Mouse (Mus musculus) right cerebral cortex, adult 18-20 months (tissue): Measurements from ENCODE around the gene Afg1l.

Source experiments
- DNase-seq: peaks from one replicate; pipeline ENCODE4 v3.0.0; 2022; ENCODE audit warnings: mixed read lengths

Afg1l gene

GRCm38 (mm10) chr10:42293877-42294276 is 184.5 kb downstream of the Afg1l start:
- no peak for DNase-seq

GRCm38 (mm10) chr10:42291360-42291759 is 187.0 kb downstream of the Afg1l start:
- DNase-seq = no peak

- DNase-seq = no peak
Measured at GRCm38 (mm10) chr10:42287666-42288065, 190.7 kb downstream of the Afg1l start.

DNA sequence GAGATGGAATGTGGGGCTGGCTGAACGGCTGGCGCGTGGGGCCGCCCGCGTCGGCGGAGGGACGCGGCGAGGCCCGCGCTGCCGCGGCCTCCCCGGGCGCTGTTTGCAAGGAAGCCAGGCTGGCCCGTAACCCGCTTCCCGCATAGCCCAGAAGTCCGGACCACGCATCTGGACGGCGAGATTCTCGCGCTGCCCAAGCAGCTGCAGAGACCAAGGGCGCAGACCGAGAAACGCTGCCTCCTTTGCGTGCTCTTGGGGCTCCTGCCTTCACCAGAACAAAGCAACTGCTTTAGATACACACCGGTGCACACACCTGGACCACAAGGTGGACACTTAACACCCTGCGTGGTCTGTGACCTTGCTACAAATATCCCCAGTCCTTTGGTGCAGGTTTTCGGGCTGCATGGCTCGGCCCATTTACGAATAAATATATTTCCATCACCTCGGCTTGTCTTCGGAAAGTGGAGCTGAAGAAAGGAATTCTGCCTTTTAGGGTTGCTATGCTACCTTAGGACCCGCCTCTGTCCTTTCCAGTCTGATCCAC is 200.0 kb downstream of the Afg1l start:
- DNase-seq = no peak

- peak; percentile 100 for DNase-seq
Measured at GRCm38 (mm10) chr10:42277476-42278306, 200.7 kb downstream of the Afg1l start.

GRCm38 (mm10) chr10:42276507-42277345 is 201.6 kb downstream of the Afg1l start, which contains the start of gene Foxo3:
TSS of gene Foxo3 (minus strand) at chr10:42276755.
- peak; percentile 93 for DNase-seq

GRCm38 (mm10) chr10:42275871-42276501 is 202.4 kb downstream of the Afg1l start:
- peak; percentile 37 for DNase-seq

- peak; percentile 39 for DNase-seq
Measured at GRCm38 (mm10) chr10:42275401-42275870, 202.9 kb downstream of the Afg1l start.

GRCm38 (mm10) chr10:42274712-42275400 is 203.5 kb downstream of the Afg1l start:
- peak; percentile 29 for DNase-seq

GRCm38 (mm10) chr10:42273760-42274691 is 204.3 kb downstream of the Afg1l start:
- DNase-seq = peak; percentile 39

DNA sequence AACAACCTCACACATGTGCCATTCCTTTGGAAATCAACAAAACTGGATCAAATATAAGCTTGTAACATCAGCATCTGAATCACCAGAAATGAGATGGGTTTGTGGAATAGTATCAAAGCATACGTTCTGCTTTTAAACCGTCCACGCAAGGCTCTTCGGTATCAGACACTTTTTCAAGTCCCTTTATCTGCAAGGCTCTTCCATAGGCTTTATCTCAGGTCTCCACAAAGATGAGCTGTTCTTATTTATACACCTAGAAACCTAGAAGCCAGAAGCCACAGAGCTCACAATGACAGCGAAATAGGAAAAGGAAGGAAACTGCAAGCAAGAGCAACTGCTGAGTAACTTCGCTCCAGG is 205.0 kb downstream of the Afg1l start:
- DNase-seq = no peak

DNA sequence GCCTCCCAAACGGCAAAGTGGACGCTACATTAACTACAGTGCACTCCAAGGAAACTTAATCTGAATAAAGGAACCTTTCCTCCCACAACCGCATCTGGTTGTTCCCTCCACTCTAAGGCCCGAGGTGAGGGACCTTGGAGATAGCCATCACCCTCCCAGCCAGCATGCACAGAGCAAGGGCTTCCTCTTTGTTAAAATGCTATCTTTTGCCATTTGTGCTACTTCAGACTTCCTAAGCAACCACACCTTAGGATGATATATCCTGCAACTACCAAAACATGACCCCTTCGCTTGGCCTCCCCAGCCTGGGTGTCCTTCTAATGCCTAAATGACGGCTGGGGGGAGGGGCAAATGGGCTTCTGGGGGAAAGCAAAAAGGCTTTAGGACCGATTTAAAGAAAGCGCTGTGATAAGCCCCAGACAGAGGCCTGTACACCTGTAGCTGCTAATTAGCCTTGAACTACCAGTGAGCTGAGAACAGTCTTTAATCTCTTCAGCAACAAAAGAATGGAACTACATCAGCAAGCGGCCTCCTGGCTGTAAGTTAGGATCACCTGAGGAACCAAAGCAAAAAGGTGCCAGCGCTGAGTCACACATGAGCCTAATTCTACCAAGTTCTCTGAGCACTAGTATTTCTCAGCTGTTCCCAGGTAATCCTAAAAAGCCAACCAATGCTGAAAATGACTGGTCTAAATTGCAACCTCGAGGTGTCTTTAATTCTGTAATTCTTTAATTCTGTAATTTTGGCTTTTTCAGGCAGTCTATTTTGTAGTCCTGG is 206.7 kb downstream of the Afg1l start:
- no peak for DNase-seq

- DNase-seq = no peak
Measured at GRCm38 (mm10) chr10:42270277-42271083, 207.9 kb downstream of the Afg1l start.

GRCm38 (mm10) chr10:42269281-42270025 is 208.9 kb downstream of the Afg1l start:
- no peak for DNase-seq

- DNase-seq = no peak
Measured at GRCm38 (mm10) chr10:42267811-42268545, 210.4 kb downstream of the Afg1l start.

DNA sequence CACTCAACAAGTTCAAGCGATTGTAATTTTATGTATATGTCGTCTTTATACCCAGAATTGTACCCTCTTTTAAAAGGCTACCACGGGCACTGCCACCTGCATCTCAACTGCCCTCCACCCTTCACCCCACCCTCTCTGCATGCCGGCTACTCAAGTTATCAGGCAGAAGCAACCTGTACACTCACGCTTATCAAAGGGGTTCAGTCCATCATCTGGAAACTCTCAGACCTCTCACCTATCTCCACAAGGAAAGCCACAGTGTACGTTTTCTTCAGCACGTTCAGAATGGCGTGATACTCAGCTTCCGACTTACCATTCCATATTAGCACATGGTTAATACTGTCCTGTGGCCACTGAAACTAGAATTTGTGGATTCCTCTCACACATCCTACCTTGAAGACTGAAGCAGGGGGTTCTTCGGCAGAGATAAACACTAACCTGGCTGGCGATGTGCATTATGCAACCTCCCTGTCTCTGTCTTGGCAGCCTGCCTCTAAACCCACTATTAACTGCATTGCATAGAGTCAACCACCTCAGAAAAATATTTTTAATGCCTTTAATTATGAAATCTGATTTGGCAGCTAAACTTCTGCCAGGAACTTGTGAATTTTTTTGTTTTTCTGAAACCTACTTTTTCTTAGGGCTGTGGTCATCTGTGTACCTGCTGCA is 213.2 kb downstream of the Afg1l start:
- DNase-seq = no peak

DNA sequence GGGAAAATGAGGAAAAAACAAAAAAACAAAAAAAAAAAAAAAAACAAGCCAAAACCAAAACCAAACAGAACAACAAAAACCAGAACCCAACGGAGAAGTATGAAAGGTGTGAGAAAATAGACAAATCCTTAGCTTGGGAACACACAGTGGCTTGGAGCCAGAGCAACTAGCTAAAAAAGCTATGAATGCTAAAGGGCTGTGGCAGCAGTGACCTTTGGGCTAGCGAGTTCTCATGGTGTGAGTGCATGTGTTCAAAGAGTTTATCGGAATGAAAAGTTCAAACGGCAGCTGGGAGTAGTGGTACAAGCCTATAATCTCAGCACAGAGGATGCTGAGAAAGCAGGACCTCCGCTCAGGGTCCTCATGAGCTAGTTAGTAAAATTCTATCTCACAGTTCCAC is 214.2 kb downstream of the Afg1l start:
- DNase-seq = no peak
